Mouse (Mus musculus) limb, embryonic 14.5 days (tissue): ENCODE results near the gene Kcnh1. TPM values are rescaled to one million over a fixed set of nuclear protein-coding genes. Genes with fewer than 3 reads are reported as not detected.

Experiments
- ATAC-seq: fragments of 200-750 bp; cut with Nextera tagmentation; 2 replicates; pipeline ENCODE4 v1.8.0; 2017; ENCODE audit warnings: low read depth, moderate number of reproducible peaks, moderate TSS enrichment; ENCODE audit not compliant: low FRiP score
- DNase-seq: peaks from one replicate; pipeline ENCODE4 v3.0.0-alpha.2; 2015; ENCODE audit warnings: low spot score
- H3K27ac ChIP-seq: fragments of 300-500 bp; sonication (generic); replicated peaks from 2 replicates; pipeline ENCODE4 v1.5.1; 2014; ENCODE audit warnings: low read depth, mild to moderate bottlenecking, low read length, moderate library complexity, mixed read lengths
- H3K27me3 ChIP-seq: fragments of 300-500 bp; sonication (generic); 2 replicates; pipeline ENCODE4 v1.6.1; 2014; ENCODE audit warnings: low read length, mixed read lengths; ENCODE audit not compliant: control insufficient read depth, insufficient read depth
- H3K36me3 ChIP-seq: fragments of 300-500 bp; sonication (generic); 2 replicates; pipeline ENCODE4 v1.6.1; 2014; ENCODE audit warnings: mild to moderate bottlenecking, low read length, moderate library complexity, mixed read lengths; ENCODE audit not compliant: control insufficient read depth, insufficient read depth
- H3K4me1 ChIP-seq: fragments of 300-500 bp; sonication (generic); 2 replicates; pipeline ENCODE4 v1.6.1; 2014; ENCODE audit warnings: antibody characterized with exemption, low read length, mixed read lengths; ENCODE audit not compliant: control insufficient read depth, insufficient read depth
- H3K4me2 ChIP-seq: fragments of 300-500 bp; sonication (generic); replicated peaks from 2 replicates; pipeline ENCODE4 v1.6.1; 2014; ENCODE audit warnings: low read depth, mild to moderate bottlenecking, low read length, moderate library complexity; ENCODE audit not compliant: severe bottlenecking
- H3K4me3 ChIP-seq: fragments of 300-500 bp; sonication (generic); replicated peaks from 2 replicates; pipeline ENCODE4 v1.5.1; 2014; ENCODE audit warnings: low read length
- H3K9ac ChIP-seq: fragments of 300-500 bp; sonication (generic); 2 replicates; pipeline ENCODE4 v1.6.1; 2014; ENCODE audit warnings: mild to moderate bottlenecking, low read depth, low read length, moderate library complexity; ENCODE audit not compliant: severe bottlenecking
- H3K9me3 ChIP-seq: fragments of 300-500 bp; sonication (generic); 2 replicates; pipeline ENCODE4 v1.6.1; 2016; ENCODE audit warnings: low read length; ENCODE audit not compliant: control insufficient read depth
- POLR2A ChIP-seq: fragments of 200-500 bp; IDR thresholded peaks from 2 replicates; pipeline ENCODE4 v1.8.0; 2012; ENCODE audit warnings: inconsistent platforms, mild to moderate bottlenecking, moderate library complexity, borderline replicate concordance; ENCODE audit not compliant: insufficient read depth, insufficient read length; ENCODE audit errors: extremely low read depth
- WGBS: fragments of 180-500 bp; shearing (Covaris S2); extraction: QIAGEN DNeasy Blood & Tissue Kit; methylation state at CpG from one replicate; pipeline ENCODE4 v1.1.7; 2014; 5-methylcytosine and 5-hydroxymethylcytosine counted together
- polyA plus RNA-seq, 2 experiments: library from polyadenylated mRNA; depleted of rRNA in 1 of 2; stranded (reverse) in 1 of 2; unstranded in 1 of 2; fragments of >200 nt; fragmentation: Nextera tagmentation in 1 of 2; extraction: Ambion mirVana in 1 of 2; gene quantifications; 2 replicates each; pipeline versions ENCODE4 v1.2.1 to v1.2.3; 2012 to 2014

Kcnh1 gene
- polyA plus RNA-seq, 2 experiments, result 0.30 to 0.63 TPM

DNA sequence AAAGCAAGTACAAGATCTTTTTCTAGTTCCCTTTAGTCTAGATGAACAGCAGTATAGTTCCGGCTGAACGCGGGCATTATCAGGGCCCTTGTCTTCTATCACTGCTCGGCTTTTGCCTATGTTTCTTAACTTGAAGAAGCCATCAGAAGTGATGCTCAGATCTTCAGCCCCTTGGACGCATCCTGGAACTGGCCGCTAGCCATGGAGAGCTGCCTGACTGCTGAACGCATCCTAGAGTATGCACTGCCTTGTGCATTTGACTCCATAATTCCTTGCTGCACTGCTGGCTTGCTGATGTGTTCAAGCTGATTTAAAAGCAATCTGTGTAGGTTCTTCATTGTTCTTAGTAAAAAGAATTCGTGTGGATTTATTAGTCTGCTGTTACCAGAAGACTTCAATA, 97.9 kb downstream of the Kcnh1 start:
- no peak for DNase-seq
- TF ChIP-seq POLR2A, result no peak
- Histone ChIP-seq H3K27ac (no peak overlapping the region), H3K9ac (no peak overlapping the region), H3K4me3 (no peak overlapping the region), H3K9me3 (no peaks in the 10 kb centered on the region), H3K4me1 (no peaks in the 10 kb centered on the region), H3K4me2 (no peak overlapping the region), H3K27me3 (no peaks in the 10 kb centered on the region), H3K36me3 (no peaks in the 10 kb centered on the region)
- 74% methylated on average over 8 of the region's 8 CpGs for WGBS
- ATAC-seq, result no peak

DNA sequence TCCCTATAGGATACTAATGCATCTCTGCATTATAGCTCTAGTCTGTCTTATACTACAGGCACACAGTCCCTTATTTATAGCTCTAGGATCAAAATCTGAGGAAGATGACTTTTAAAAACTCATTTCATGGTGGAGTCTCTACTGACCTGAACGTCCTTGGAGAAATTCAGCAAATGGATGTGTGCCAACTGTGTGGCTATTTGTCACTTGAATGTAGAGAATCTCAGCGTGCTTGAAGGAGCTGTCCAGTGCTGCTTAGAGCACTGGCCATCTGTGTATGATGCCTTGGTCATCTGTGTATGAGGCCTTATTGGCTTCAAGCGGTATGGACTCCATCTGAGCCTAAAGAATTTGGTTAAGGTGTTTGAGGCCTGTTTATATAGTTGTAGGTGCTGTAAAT, 100.7 kb downstream of the Kcnh1 start:
- 60% methylated on average over 3 of the region's 3 CpGs for WGBS
- no peak for DNase-seq
- H3K36me3 ChIP-seq, result no peaks in the 10 kb centered on the region

DNA sequence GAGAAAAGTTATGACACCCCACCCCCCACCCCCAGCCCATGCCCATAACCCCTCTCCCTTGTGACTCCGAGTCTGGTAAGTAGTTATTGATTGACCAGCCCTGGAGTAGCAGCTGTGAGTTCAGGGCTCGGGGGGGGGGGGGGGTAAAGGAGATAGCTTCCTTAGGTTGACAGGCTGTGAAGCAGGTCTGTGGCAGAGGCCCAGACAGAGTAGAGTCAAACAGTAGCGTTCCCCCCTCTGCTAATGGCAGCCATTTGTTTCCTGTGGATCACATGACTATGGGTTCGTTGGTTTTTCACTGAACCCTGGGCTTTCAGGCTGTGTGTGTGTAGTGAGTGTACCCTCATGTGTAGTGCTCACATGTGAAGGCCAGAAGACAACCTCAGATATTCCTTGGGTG, 102.8 kb downstream of the Kcnh1 start:
- Histone ChIP-seq H3K9ac (no peak overlapping the region), H3K9me3 (no peaks in the 10 kb centered on the region), H3K36me3 (no peaks in the 10 kb centered on the region), H3K4me1 (no peaks in the 10 kb centered on the region), H3K27ac (no peak overlapping the region), H3K4me2 (no peak overlapping the region), H3K27me3 (no peaks in the 10 kb centered on the region), H3K4me3 (no peak overlapping the region)
- ATAC-seq (no peak), DNase-seq (no peak)
- WGBS, result 45% methylated on average over 4 of the region's 4 CpGs
- no peak for TF ChIP-seq POLR2A

More for the DNA sequence above, 100.7 kb downstream of the Kcnh1 start:
- Histone ChIP-seq H3K9me3 (no peaks in the 10 kb centered on the region), H3K4me3 (no peak overlapping the region), H3K27me3 (no peaks in the 10 kb centered on the region), H3K4me1 (no peaks in the 10 kb centered on the region), H3K27ac (no peak overlapping the region), H3K4me2 (no peak overlapping the region), H3K9ac (no peak overlapping the region)
- TF ChIP-seq POLR2A, result no peak
- ATAC-seq, result no peak

DNA sequence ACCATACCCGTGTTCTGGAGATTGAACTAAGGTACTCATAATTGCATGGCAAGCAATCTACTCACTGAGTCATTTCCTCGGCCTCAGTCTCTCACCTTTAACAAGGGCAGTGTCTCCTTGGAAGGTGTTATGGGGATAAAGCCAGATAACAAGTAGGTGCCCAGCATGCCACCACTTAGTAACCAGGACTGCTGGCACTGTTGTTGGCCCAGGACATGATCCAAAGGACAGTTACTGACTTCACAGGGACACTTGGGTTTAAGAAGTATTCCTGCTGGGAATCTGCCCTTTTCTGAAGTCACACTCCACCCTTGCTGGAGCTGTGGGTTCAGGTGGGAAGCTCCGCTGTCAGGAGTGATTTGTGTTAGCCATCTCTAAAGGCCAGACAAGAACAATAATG, 103.3 kb downstream of the Kcnh1 start:
- 81% methylated on average over 3 of the region's 3 CpGs for whole genome bisulfite sequencing
- Histone ChIP-seq H3K9me3 (no peaks in the 10 kb centered on the region), H3K27ac (no peak overlapping the region), H3K4me1 (no peaks in the 10 kb centered on the region), H3K4me3 (no peak overlapping the region), H3K4me2 (no peak overlapping the region), H3K27me3 (no peaks in the 10 kb centered on the region), H3K9ac (no peak overlapping the region), H3K36me3 (no peaks in the 10 kb centered on the region)
- TF ChIP-seq POLR2A, result no peak
- DNase-seq, result no peak
- no peak for ATAC-seq

DNA sequence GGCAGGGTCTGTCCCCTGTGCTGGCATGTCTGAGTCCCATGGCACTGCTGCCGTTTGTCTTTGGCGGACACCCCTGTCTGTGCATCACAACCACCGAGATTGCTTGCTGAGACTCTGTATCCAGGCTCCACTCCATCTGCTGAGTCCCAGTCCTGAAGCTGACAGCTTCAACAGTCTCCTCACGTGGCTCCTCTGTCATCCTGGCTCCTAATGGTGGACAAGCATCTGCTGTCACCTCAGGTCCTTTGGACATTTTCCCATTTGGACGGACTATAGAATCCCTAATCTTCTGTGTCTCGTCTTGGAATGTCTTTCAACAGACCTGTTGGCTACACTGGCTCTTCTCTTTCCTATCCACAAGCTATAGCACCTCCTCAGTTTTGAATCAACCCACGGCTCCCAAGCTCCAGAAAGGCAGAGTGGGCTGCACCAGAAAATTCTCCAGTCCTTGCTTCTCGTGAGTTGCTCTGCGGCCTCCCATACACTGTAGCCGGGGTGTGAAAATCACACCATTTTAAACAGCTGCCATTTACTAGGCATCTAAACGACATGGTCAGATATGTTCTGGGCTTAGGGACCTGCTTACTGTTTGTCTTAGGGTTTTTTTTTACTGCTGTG, 104.8 kb downstream of the Kcnh1 start:
- H3K36me3 ChIP-seq, result no peaks in the 10 kb centered on the region
- whole genome bisulfite sequencing, result 67% methylated on average over 11 of the region's 11 CpGs
- ATAC-seq (no peak), DNase-seq (no peak)
- TF ChIP-seq POLR2A, result no peak
- no peaks in the 10 kb centered on the region for H3K27me3 ChIP-seq
- H3K9me3 ChIP-seq, result no peaks in the 10 kb centered on the region
- no peaks in the 10 kb centered on the region for H3K4me1 ChIP-seq
- no peak overlapping the region for H3K4me2 ChIP-seq
- H3K9ac ChIP-seq, result no peak overlapping the region
- no peak overlapping the region for H3K27ac ChIP-seq
- H3K4me3 ChIP-seq, result no peak overlapping the region

DNA sequence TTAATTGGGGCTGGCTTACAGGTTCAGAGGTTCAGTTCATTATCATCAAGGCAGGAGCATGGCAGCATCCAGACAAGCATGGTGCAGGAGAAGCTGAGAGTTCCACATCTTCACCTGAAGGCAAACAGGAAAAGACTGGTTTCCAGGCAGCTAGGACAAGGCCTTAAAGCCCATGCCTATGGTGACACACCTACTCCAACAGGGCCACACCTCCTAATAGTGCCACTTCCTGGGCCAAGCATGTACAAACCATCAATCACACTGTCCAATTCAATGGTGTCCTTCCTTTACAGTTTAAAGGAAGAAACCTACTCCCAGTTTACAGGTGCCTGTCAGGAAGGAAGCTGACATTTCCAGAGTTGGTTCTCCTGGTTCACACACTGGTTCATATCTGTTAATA, 105.3 kb downstream of the Kcnh1 start:
- TF ChIP-seq POLR2A, result no peak
- DNase-seq, result no peak
- ATAC-seq, result no peak

More for the DNA sequence above, 105.3 kb downstream of the Kcnh1 start:
- Histone ChIP-seq H3K27ac (no peak overlapping the region), H3K36me3 (no peaks in the 10 kb centered on the region), H3K9me3 (no peaks in the 10 kb centered on the region), H3K27me3 (no peaks in the 10 kb centered on the region), H3K4me2 (no peak overlapping the region), H3K4me1 (no peaks in the 10 kb centered on the region), H3K4me3 (no peak overlapping the region), H3K9ac (no peak overlapping the region)
